Mouse (Mus musculus): Measurements from ENCODE around the gene 1700003E16Rik.

1700003E16Rik gene

DNA sequence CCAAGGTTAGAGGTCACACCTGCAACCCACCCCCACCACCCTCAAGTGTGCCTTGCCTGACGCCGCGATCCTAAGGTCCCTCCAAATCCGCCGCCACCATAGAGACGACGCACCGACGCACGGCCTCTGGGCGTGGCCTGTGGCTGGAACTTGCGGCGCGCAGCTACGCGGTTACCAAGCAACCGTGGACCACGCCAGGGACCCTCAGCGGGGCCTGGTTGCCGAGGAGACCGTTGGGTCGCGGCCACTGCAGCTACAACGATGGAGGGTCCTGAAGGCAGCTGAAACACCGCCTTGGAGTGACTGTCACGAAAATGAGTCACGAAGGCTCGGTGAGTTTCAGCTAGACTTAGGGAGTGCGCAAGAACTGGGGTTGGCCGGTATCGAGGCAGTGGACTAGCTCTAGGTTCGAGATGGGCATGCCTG, at the start of gene 1700003E16Rik, which contains the start of gene Wdr54:
1700003E16Rik (plus strand) TSS at position 146 of the 426 bp plus-strand sequence.
Wdr54 (minus strand) TSS at position 139 of the 426 bp plus-strand sequence.
- DNase-seq, result peak; percentile 97

DNA sequence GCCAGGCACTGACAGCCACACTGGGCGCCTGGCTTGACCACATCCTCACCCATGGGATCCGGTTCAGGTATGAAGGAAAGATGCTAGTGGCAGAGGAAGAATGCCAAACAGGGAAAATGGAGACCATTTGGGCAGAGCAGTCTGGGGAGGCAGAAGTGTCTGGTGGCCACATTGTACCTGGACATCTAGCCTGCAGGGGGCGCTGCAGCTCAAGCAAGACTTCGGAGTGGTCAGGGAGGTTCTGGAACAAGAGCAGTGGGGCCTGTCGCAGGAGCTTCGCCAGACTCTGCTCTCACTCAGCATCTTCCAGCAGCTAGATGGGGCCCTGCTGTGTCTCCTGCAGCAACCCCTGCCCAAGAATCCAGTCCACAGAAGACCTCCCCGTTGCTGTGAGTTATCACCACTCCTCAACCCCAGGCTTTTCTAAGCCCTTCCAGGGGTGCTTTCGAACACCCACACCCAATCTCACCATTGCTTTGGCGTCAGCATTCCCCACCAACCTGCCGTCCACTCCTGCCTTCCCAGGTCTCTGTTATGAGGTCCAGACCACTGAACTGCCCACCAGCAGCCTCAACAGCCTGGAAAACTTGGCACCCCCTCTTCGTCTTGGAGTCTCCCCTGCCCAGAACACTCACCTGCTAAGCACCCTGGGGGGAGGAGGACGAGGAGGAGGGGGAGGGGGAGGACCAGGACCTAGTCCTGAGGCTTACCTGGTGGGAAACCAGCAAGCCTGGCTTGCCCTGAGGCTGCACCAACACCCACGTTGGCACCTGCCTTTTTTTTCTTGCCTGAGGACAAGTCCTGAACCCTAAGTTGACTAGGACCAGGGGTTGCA, 48.4 kb upstream of the 1700003E16Rik start:
- peak; percentile 86 for DNase-seq

DNA sequence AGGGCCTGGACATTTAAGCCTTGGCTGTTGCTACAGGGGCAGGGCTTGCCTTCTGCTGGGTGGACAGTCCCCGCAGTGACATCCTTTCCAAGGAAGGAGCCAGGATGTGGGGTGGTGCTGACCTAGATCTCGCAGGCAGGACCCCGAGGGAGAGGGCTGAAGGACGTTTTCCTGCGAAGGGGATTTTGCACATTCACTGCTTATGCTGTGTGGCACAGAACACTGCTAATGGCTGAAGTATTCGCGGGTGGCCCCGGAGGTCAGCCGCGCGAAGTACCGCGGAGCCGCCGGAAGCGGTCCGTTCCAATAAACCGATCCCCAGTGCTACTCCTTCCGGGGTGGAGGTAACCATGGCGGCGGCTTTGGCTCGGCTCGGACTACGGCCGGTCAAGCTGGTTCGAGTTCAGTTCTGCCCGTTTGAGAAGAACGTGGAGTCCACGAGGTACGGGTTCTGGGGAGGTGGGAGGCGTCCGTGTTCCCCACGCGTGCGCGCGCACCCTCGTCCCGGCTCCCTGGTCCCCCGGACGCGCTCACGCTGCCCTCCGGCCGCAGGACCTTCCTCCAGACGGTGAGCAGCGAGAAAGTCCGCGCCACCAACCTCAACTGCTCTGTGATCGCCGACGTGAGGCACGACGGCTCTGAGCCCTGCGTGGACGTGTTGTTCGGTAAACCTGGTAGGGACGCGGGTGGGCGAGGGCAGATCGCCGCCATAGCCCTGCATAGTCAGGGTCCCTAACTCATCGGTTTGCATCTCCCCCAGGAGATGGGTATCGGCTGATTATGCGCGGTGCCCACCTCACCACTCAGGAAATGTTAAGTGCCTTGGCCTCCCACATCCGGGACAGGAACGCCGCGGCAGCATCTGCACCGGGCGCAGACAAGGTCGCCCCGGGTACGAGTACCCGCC, 47.2 kb upstream of the 1700003E16Rik start, which contains the start of gene Mrpl53:
Mrpl53 (plus strand) TSS at position 279 of the 907 bp plus-strand sequence.
- peak; percentile 89 for DNase-seq

DNA sequence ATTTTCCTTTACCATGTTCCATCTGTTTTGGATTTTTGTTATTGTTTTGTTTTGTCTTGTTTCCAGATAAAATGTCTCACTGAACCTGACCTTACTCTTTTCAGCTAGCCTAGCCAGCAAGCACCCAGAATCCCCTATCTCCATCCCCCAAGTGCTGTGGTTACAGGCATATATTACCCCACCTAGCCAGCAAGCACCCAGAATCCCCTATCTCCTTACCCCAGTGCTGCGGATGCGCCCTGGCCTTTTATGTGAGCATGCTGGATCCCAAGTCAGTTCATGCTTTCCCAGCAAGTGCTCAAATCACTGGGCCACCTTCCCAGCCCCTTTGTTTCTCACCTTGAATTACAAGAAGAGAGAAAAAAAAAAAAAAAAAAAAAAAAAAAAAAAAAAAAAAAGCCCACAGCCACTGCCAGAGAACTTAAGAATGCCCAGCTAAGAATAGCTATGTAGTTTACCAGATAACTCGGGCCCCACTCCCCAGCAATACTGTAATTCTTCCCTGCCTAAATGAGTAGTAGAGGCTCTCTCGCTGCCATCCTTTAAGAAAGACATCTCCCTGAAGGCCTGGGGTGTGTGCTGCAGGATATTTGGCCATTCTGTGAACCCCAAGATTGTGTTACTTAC, 44.6 kb upstream of the 1700003E16Rik start:
- DNase-seq, result no peak

DNA sequence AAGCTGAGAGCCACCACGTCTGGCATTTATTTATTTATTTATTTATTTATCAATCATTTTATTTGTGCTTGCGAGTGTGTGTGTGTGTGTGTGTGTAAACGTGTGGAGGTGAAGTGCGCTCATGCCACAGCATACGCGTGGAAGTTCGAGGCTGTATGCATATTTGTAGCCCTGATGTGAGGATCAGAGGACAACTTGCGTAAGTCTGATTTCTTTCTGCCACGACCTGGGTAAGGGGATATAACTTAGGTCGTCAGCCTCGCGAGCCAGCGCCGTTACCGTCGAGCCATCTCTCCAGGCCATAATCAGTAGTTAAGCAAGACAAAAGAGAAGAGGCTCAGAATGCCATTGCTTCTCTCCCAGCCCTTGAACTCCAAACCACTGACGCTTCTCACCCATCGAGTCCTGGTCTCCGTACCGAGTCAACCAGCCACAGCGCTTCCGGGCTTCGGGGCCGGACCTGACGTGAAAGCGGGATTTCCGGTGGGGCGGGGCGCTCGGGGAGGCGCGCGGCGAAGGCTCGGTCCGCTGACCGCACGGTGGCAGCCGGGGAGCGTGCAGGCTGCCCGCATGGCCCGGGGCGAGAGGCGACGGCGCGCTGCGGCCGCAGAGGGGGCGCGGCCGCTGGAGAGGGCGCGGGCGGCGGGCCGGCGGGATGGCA, 41.1 kb upstream of the 1700003E16Rik start, which contains the start of gene Mogs:
Mogs (plus strand) TSS at position 486 of the 661 bp plus-strand sequence.
- DNase-seq, result peak; percentile 96

DNA sequence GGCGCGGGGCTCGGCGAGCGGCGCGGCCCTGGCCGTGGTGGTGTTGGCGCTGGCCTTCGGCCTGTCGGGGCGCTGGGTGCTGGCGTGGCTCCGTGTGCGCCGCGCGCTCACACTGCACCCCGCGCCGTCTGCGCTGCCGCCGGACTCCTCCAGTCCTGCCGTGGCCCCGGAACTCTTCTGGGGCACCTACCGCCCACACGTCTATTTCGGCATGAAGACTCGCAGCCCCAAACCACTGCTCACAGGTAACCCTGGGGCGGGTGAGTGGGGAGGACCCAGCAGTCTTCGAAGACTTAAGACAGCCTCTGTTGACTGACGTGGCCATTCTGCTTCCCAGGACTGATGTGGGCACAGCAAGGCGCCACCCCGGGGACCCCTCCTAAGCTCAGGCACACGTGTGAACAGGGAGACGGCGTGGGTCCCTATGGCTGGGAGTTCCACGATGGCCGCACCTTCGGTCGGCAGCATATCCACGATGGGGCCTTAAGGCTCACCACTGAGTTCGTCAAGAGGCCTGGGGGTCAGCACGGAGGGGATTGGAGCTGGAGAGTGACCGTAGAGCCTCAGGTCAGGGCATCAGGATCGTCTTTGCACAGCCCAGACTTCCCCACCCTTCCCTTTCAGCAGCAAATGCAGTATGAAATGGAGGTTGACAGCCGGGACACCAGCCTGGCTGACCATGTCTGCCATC, 40.4 kb upstream of the 1700003E16Rik start:
- no peak for DNase-seq

DNA sequence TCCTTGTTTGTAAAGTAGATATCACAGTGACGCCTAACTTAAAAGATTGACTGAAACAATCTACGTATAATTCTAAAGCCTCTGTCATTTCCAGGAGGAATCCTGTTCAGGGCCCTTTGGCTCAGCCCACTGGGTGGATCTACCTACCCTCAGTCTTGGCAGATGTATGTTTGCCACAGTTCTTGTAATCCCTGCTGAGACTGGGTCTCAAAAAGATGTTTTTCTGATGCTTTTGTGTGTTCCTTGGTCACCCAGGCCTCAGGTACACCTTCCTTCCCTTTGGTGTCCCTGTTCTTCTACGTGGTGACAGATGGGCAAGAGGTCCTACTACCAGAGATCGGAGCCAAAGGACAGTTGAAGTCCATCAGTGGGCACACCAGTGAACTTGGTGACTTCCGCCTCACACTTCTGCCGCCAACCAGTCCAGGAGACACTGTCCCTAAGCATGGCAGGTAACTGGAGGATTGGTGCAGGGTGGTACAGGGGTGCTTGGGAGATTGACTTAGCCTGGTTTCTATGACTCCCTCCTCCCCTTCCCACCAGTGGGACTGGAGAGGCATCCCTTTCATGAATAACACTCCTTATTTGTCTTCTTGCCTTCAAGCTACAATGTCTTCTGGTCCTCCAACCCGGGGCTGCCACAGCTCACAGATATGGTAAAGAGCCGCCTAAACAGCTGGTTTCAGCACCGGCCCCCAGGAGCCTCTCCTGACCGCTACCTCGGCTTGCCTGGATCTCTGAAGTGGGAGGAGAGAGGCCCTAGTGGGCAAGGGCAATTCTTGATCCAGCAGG, 39.6 kb upstream of the 1700003E16Rik start:
- DNase-seq, result no peak

DNA sequence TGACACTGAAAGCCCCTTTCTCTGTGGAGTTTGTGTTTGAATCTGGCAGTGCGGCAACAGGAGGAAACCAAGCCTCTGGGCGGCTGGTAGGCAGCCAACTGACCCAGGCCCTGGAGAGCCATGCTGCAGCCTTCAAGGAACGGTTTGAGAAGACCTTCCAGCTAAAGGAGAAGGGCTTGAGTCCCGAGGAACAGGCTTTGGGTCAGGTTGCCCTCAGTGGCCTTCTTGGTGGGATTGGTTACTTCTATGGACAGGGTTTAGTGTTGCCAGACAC, 39.1 kb upstream of the 1700003E16Rik start:
- DNase-seq, result no peak

DNA sequence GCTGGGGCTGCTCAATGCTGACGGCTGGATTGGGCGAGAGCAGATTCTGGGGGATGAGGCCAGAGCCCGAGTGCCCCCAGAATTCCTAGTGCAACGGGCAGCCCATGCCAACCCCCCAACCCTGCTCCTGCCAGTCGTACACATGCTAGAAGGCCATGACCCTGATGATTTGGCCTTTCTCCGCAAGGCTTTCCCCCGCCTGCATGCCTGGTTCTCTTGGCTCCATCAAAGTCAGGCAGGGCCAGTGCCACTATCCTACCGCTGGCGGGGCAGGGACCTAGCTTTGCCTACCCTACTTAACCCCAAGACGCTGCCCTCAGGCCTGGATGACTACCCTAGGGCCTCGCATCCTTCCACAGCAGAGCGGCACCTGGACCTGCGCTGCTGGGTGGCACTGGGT, 38.6 kb upstream of the 1700003E16Rik start:
- DNase-seq, result no peak

DNA sequence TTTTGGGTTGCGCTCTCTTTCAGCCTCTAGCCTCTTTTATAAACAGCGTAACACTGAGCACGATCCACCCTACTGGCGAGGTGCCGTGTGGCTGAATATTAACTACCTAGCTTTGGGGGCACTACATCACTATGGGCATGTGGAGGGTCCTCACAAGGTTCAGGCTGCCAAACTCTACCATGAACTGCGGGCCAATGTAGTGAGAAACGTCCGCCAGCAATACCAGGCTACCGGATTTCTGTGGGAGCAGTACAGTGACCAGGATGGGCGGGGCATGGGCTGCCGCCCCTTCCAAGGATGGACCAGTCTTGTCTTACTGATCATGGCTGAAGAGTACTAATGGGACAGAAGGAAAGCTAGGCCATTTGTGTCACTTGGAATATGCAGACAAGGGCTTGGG, 37.8 kb upstream of the 1700003E16Rik start:
- no peak for DNase-seq

DNA sequence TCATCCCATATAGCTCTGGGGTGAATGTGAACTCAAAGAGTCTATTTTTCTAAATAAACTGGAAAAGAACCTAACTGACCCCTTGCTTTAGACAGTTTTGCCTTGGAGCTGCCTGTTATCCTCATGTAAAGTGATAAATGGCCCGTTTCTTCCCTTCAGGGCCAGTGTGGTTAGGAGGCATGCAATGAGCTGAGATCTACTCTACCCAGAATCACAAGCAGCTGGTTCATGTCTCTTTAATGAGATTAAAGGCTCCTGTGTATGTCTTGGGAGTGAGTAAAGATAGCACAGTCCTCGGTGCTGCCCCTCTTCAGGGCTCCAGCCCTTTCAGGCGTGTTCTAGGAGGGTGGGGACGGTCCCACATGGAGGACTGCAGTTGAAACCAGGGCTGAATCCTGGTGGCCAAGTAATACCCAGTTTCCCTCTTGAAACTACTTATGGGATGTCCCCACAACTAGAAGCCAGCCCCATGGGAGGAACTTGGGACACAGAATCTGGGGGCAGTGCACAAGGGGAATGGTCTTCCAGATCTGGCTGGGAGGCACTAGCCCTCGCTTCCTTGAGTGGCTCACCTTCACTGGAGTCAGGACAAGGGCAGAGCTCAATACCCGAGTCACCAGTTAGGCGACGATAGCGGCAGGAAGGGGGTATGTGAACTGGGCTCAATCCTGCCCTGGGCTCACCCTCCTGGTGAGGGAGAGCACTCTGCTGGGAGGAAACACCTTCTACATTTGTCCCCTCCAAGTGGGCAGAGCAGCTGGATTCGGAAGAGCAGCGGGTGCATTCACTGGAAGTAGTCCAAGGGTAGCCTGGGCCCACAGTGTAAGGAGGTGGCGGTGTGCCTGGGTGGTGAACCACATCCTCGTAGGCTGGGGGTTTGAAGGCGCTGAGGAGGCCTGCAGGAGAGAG, 37.1 kb upstream of the 1700003E16Rik start:
- DNase-seq, result no peak

DNA sequence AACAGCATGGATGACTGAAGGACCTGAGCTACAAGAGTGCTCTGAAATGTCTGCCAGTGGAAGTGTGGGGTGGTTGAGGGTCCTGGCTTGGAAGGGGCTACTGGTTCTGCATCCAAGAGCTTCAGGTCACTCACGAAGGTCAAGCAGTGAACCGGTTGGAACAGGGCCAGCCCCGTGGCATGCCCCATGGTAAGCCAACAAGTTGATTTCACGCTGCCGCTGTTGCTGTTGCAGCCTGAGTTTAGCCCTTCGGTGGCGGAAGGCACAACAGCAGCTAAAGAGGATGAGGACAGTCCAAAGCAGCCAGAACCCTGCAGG, 36.5 kb upstream of the 1700003E16Rik start:
- no peak for DNase-seq

DNA sequence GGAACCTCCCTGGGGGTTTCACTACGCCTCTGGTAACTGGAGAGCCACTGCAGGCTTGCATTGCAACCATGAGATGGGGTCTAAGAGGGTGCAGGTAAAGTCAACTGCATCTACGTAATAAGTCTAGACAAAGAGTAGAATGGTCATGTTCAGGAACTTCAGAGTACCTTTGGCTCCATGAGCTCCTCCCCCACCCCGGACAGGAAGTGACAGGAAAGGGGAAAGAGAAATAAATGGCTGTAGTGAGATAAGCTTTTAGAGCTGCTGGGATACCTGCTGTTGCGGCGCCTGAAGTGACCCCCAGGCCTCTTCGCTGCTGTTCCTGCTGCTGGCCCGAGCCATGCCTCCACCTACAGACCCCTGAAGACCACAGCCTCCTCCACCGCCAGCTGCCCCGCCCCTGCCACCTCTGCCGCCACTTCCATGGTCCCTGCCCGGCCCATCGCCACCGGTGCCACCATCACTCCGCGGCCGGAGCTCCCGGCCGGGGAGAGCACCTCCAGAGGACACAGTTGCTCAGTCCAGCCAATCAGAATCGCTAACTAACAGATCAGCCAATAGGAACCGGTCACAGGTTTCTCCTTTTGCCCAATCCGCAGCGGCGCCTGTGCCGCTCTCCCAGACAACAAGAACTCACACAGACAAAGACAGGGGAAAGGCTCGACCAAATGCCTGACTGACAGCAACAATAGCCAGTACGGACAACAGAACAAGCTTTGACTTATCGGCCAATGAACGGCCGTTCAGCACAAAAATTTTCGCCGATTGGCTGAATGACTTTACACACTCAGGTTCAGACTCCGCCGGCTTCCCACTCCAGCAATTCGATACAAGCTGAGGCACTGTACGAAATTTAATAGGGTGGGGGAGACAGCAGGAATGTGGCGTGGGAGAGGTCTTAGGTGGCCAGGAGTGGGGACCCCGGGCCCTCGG, 35.0 kb upstream of the 1700003E16Rik start, which contains the start of gene Wbp1:
Wbp1 (minus strand) TSS at position 630 of the 933 bp plus-strand sequence.
- DNase-seq, result peak; percentile 96

DNA sequence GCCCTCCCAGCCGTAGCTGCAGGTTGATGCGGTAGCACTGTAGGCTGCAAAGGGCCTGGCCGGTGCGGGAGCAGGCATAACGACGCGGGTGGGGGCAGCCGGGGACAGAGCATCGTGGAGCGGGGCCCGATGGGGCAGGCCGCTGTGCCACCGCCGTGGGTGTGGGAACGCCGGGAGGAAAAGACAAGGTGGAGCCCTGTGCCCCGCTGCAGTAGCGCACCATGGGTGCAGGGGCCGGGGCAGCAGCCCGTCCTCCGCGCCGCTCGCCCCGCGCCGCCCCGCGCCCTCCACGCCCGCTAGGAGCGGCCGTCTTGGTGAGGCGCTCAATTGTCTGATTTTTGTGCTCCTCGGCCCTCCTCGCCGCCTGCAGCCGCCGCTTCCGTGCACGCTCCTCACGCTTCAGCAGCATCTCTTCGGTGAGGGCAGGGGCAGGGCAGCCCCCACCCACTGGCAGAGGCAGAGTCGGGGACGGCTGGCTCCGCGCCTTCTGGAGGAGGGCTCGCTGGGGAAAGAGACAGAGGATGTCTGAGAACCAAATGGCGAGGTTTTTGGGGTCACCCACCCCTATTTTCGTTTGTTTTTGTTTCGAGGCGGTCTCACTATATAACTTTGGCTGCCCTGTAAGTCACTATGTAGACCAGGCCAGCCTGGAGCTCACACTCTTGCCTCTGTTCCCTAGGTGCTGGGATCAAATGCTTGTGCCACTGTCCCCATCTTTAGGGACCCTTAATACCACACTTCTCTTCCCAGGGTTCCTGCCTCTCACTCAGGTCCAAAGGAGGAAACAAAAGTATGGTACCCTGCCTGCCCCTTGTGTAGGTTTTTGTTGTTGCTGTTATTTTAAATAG, 34.1 kb upstream of the 1700003E16Rik start:
- peak; percentile 58 for DNase-seq

DNA sequence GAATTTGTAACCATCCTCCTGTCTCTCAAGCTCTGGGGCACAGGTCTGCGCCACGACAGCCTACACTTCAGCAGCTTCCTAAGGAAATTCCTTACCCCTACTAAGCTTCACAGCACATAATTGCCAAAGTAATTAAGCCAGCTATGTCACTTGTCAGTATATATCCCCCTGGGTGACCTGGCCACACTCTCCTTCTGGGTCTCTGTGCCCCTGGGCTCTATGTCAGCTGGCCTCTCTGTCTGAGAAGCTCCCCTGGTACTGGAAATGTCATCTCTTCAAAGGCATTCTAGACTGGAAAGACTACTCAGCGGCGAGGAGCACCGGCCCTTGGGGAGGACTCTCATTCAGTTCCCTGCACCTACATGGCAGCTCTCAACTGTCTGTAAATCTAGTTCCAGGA, 33.2 kb upstream of the 1700003E16Rik start:
- DNase-seq, result no peak

DNA sequence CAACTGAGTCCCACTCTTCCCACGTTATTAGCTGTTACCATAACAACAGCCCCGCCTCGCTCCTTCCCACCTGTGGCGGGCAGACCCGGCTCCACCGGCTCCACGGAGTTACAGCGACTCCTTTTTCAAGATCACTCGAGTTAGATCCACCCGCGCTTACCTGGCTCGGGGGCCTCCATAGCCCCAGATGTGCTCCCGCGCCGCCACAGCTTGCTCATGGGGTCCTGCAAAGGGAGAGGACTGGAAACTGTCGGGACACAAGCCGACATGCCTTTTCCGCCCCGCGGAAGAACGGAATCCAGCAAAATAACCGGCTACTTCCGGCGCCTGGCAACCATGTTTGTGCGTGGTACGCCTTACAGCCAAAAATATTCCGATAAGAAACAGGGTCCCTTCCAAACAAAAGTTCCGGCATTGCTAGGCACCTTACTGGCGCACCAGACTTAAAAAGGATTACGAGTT, 31.3 kb upstream of the 1700003E16Rik start:
- peak; percentile 96 for DNase-seq

DNA sequence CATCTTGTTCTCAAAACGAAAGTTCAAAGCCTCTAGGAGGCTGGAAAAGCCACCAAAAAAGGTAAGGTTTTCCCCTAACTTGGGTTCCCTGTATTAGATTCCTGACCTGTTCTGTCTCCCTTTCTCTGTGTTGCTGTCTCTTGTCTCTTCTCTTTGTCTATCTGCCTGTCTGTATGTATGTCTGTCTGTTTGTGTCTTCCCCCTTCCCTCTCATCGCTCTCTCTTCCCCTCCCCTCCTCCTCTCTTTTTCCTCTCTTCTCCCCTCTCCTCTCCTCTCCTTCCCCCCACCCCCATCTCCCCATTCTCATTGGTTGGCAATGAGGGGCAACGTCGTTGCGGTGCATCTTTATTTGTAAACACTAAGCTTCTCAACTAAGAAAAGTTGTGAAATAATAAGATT, 30.9 kb upstream of the 1700003E16Rik start, which contains the start of gene Ino80b:
Ino80b (minus strand) TSS at position 101 of the 400 bp plus-strand sequence.
- DNase-seq, result no peak

DNA sequence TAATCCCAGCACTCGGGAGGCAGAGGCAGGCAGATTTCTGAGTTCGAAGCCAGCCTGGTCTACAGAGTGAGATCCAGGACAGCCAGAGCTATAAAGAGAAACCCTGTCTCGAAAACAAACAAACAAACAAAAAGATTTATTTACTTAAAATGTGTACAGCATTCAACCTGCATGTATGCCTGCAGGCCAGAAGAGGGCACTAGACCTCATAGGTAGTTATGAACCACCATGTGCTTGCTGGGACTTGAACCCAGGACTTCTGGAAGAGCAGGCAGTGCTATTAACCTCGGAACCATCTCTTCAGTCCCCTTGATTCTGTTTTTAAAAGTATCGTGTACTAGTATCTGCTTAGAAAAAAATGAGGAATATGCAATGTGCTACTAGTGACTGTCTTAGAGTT, 28.8 kb upstream of the 1700003E16Rik start:
- no peak for DNase-seq
